Mouse (Mus musculus) stomach, embryonic 14.5 days (tissue): Measurements from ENCODE around the gene E130309D02Rik. TPM values are rescaled to one million over a fixed set of nuclear protein-coding genes. Genes with fewer than 3 reads are reported as not detected.

Experiments used
- ATAC-seq: fragments of 200-750 bp; cut with Nextera tagmentation; 2 replicates; pipeline ENCODE4 v1.8.0; 2017; ENCODE audit warnings: low read depth, moderate TSS enrichment; ENCODE audit not compliant: insufficient number of reproducible peaks, insufficient read depth, low FRiP score
- H3K27ac ChIP-seq: fragments of 300-500 bp; sonication (generic); 2 replicates; pipeline ENCODE4 v1.5.1; 2014; ENCODE audit warnings: mild to moderate bottlenecking, low read length, moderate library complexity, mixed read lengths
- H3K27me3 ChIP-seq: fragments of 300-500 bp; sonication (generic); 2 replicates; pipeline ENCODE4 v1.6.1; 2014; ENCODE audit warnings: low read length, control low read depth, mixed read lengths; ENCODE audit not compliant: control insufficient read depth, insufficient read depth
- H3K36me3 ChIP-seq: fragments of 300-500 bp; sonication (generic); 2 replicates; pipeline ENCODE4 v1.6.1; 2014; ENCODE audit warnings: mild to moderate bottlenecking, control low read depth, low read length, moderate library complexity, mixed read lengths; ENCODE audit not compliant: control insufficient read depth, insufficient read depth
- H3K4me1 ChIP-seq: fragments of 300-500 bp; sonication (generic); 2 replicates; pipeline ENCODE4 v1.6.1; 2014; ENCODE audit warnings: low read length, control low read depth, mixed read lengths; ENCODE audit not compliant: control insufficient read depth, insufficient read depth
- H3K4me2 ChIP-seq: fragments of 300-500 bp; sonication (generic); replicated peaks from 2 replicates; pipeline ENCODE4 v1.6.1; 2014; ENCODE audit warnings: low read depth, low read length, control low read depth
- H3K4me3 ChIP-seq: fragments of 300-500 bp; sonication (generic); 2 replicates; pipeline ENCODE4 v1.5.1; 2014; ENCODE audit warnings: low read depth, low read length, control low read depth
- H3K9ac ChIP-seq: fragments of 300-500 bp; sonication (generic); replicated peaks from 2 replicates; pipeline ENCODE4 v1.6.1; 2014; ENCODE audit warnings: low read depth, mild to moderate bottlenecking, control low read depth, low read length, moderate library complexity, mixed read lengths
- H3K9me3 ChIP-seq: fragments of 300-500 bp; sonication (generic); 2 replicates; pipeline ENCODE4 v1.6.1; 2016; ENCODE audit warnings: low read depth, low read length, control low read depth; ENCODE audit not compliant: control insufficient read depth
- WGBS: fragments of 180-500 bp; shearing (Covaris S2); extraction: QIAGEN DNeasy Blood & Tissue Kit; methylation state at CpG from one replicate; pipeline ENCODE4 v1.1.7; 2014; 5-methylcytosine and 5-hydroxymethylcytosine counted together
- polyA plus RNA-seq: library from polyadenylated mRNA; unstranded; fragments of >200 nt; fragmentation: Nextera tagmentation; extraction: Ambion mirVana; gene quantifications from 2 replicates; pipeline ENCODE4 v1.2.1, GENCODE M21; 2014

The E130309D02Rik gene
- polyA plus RNA-seq = 26.0 and 28.8 TPM in 2 replicates

- H3K27ac ChIP-seq = peak within 1 kb of the TSS; percentile 86
- H3K9me3 ChIP-seq = no peaks in the 10 kb centered on the region
- peak within 1 kb of the TSS; percentile 88 for H3K4me2 ChIP-seq
- H3K9ac ChIP-seq = peak within 1 kb of the TSS; percentile 89
- under 1% methylated on average over 90 of the region's 101 CpGs for WGBS
- peak; percentile 85 for ATAC-seq
- H3K4me3 ChIP-seq = peak within 1 kb of the TSS; percentile 86
- H3K36me3 ChIP-seq = peaks cover 44% of the 10 kb centered on the region
- H3K27me3 ChIP-seq = no peaks in the 10 kb centered on the region
- H3K4me1 ChIP-seq = peaks cover 10% of the 10 kb centered on the region
Observed at GRCm38 (mm10) chr5:143314730-143315513, at the start of gene E130309D02Rik. TSS of gene E130309D02Rik (minus strand) at chr5:143315360.

GRCm38 (mm10) chr5:143363678-143364615 is 48.8 kb upstream of the E130309D02Rik start:
- peak; percentile 66 for ATAC-seq
- Histone ChIP-seq H3K4me1 (no peaks in the 10 kb centered on the region; the same call in 1 of the 2 replicates), H3K4me2 (peak overlapping the region; percentile 96), H3K9ac (peak overlapping the region; percentile 38; the same call in 1 of the 2 replicates), H3K27me3 (peaks cover 12% of the 10 kb centered on the region), H3K27ac (no peak overlapping the region), H3K4me3 (peak overlapping the region; percentile 41), H3K36me3 (no peaks in the 10 kb centered on the region), H3K9me3 (no peaks in the 10 kb centered on the region)
- under 1% methylated on average over 47 of the region's 47 CpGs for WGBS

GRCm38 (mm10) chr5:143361428-143361827 is 46.3 kb upstream of the E130309D02Rik start:
- H3K9me3 ChIP-seq = no peaks in the 10 kb centered on the region
- no peak for ATAC-seq
- H3K4me1 ChIP-seq = no peaks in the 10 kb centered on the region; the same call in 1 of the 2 replicates
- no peak overlapping the region for H3K27ac ChIP-seq
- 55% methylated on average over 7 of the region's 7 CpGs for WGBS
- no peak overlapping the region for H3K4me2 ChIP-seq
- H3K27me3 ChIP-seq = peaks cover 5% of the 10 kb centered on the region; the same call in 1 of the 2 replicates
- no peak overlapping the region for H3K9ac ChIP-seq
- no peak overlapping the region for H3K4me3 ChIP-seq
- H3K36me3 ChIP-seq = no peaks in the 10 kb centered on the region

GRCm38 (mm10) chr5:143360000-143360399 is 44.8 kb upstream of the E130309D02Rik start:
- H3K4me1 ChIP-seq = no peaks in the 10 kb centered on the region; the same call in 1 of the 2 replicates
- no peak overlapping the region for H3K9ac ChIP-seq
- no peak overlapping the region for H3K4me3 ChIP-seq
- no peak overlapping the region for H3K4me2 ChIP-seq
- no peak overlapping the region for H3K27ac ChIP-seq
- WGBS = 53% methylated on average over 5 of the region's 5 CpGs
- H3K36me3 ChIP-seq = no peaks in the 10 kb centered on the region
- H3K9me3 ChIP-seq = no peaks in the 10 kb centered on the region
- peaks cover 10% of the 10 kb centered on the region; the same call in 1 of the 2 replicates for H3K27me3 ChIP-seq
- ATAC-seq = no peak

- Histone ChIP-seq H3K9me3 (no peaks in the 10 kb centered on the region), H3K4me3 (no peak overlapping the region), H3K36me3 (no peaks in the 10 kb centered on the region), H3K4me1 (no peaks in the 10 kb centered on the region; the same call in 1 of the 2 replicates), H3K27me3 (peaks cover 10% of the 10 kb centered on the region; the same call in 1 of the 2 replicates), H3K9ac (no peak overlapping the region), H3K27ac (no peak overlapping the region), H3K4me2 (no peak overlapping the region)
- no peak for ATAC-seq
- 36% methylated on average over 7 of the region's 7 CpGs for WGBS
Observed at GRCm38 (mm10) chr5:143359263-143359662, 44.1 kb upstream of the E130309D02Rik start.

GRCm38 (mm10) chr5:143357564-143357963 is 42.4 kb upstream of the E130309D02Rik start:
- Histone ChIP-seq H3K9ac (no peak overlapping the region), H3K4me2 (peak overlapping the region; percentile 10; the same call in 1 of the 2 replicates), H3K4me3 (peak overlapping the region; percentile 9; the same call in 1 of the 2 replicates), H3K4me1 (no peaks in the 10 kb centered on the region), H3K27ac (no peak overlapping the region), H3K27me3 (peaks cover 10% of the 10 kb centered on the region; the same call in 1 of the 2 replicates), H3K9me3 (no peaks in the 10 kb centered on the region), H3K36me3 (no peaks in the 10 kb centered on the region)
- ATAC-seq = no peak
- WGBS = 4% methylated on average over 28 of the region's 28 CpGs

GRCm38 (mm10) chr5:143356686-143357388 is 41.7 kb upstream of the E130309D02Rik start, which contains the start of gene Grid2ip:
TSS of gene Grid2ip (plus strand) at chr5:143357338.
- no peaks in the 10 kb centered on the region for H3K9me3 ChIP-seq
- peaks cover 10% of the 10 kb centered on the region; the same call in 1 of the 2 replicates for H3K27me3 ChIP-seq
- peak within 1 kb of the TSS; percentile 9; the same call in 1 of the 2 replicates for H3K4me3 ChIP-seq
- no peak for ATAC-seq
- peak within 1 kb of the TSS; percentile 10; the same call in 1 of the 2 replicates for H3K4me2 ChIP-seq
- no peaks in the 10 kb centered on the region for H3K4me1 ChIP-seq
- no peak within 1 kb of the TSS for H3K9ac ChIP-seq
- 20% methylated on average over 17 of the region's 17 CpGs for WGBS
- H3K36me3 ChIP-seq = no peaks in the 10 kb centered on the region
- no peak within 1 kb of the TSS for H3K27ac ChIP-seq
